Mouse (Mus musculus) forebrain, embryonic 15.5 days (tissue): ENCODE measurements around the gene Adam15. TPM values are rescaled to one million over a fixed set of nuclear protein-coding genes. Genes with fewer than 3 reads are reported as not detected.
A peak's percentile ranks its signal among the peaks of the same experiment; 100 is the strongest.

ENCODE experiments used
- ATAC-seq: fragments of 200-750 bp; cut with Nextera tagmentation; replicated peaks from 2 replicates; pipeline ENCODE4 v1.8.0; 2017; ENCODE audit warnings: mild to moderate bottlenecking, moderate TSS enrichment, moderate library complexity
- H3K27ac ChIP-seq: fragments of 300-500 bp; sonication (generic); replicated peaks from 2 replicates; pipeline ENCODE4 v1.5.1; 2015; ENCODE audit warnings: mild to moderate bottlenecking, inconsistent platforms
- H3K27me3 ChIP-seq: fragments of 300-500 bp; sonication (generic); 2 replicates; pipeline ENCODE4 v1.6.1; 2015; ENCODE audit warnings: inconsistent platforms
- H3K36me3 ChIP-seq: fragments of 300-500 bp; sonication (generic); 2 replicates; pipeline ENCODE4 v1.6.1; 2015; ENCODE audit warnings: mild to moderate bottlenecking, inconsistent platforms
- H3K4me1 ChIP-seq: fragments of 300-500 bp; sonication (generic); 2 replicates; pipeline ENCODE4 v1.6.1; 2015; ENCODE audit warnings: inconsistent platforms
- H3K4me2 ChIP-seq: fragments of 300-500 bp; sonication (generic); replicated peaks from 2 replicates; pipeline ENCODE4 v1.6.1; 2015; ENCODE audit warnings: mild to moderate bottlenecking, inconsistent platforms
- H3K4me3 ChIP-seq: fragments of 300-500 bp; sonication (generic); 2 replicates; pipeline ENCODE4 v1.5.1; 2015; ENCODE audit warnings: mild to moderate bottlenecking, inconsistent platforms
- H3K9ac ChIP-seq: fragments of 300-500 bp; sonication (generic); replicated peaks from 2 replicates; pipeline ENCODE4 v1.6.1; 2015; ENCODE audit warnings: mild to moderate bottlenecking, inconsistent platforms
- H3K9me3 ChIP-seq: fragments of 300-500 bp; sonication (generic); 2 replicates; pipeline ENCODE4 v1.6.1; 2016; ENCODE audit warnings: inconsistent platforms
- WGBS: fragments of 180-500 bp; shearing (Covaris S2); methylation state at CpG from one replicate; pipeline ENCODE4 v1.1.7; 2015; ENCODE audit warnings: mixed read lengths; 5-methylcytosine and 5-hydroxymethylcytosine counted together
- polyA plus RNA-seq: library from polyadenylated mRNA; unstranded; fragments of >200 nt; fragmentation: Nextera tagmentation; extraction: Ambion mirVana; gene quantifications from 2 replicates; pipeline ENCODE4 v1.2.1, GENCODE M21; 2015

Gene Adam15
- polyA plus RNA-seq, 1 experiment from 2014 or later = 32.9 TPM

DNA sequence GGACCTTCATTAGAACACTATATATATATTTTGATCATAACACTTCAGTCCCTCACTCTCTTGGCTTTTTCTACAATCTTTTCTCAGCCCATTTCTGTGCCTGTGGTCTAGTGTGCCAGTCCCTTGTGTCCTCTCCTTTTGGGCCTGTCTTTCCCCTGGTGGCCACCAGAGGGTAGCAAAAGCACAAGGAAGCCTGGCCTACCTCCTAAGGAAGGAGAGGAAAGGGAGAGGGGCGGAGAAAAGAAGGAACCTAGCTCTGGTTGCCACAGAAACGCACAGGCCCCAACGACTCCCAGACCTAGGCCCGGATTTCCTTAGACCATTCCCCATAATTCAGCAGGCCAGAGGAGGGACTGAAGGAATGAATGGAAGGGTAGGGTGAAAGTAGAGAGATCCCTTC is 33.0 kb downstream of the Adam15 start:
- 3% methylated on average over 4 of the region's 4 CpGs for WGBS
- peak; percentile 44 for ATAC-seq
- 0 out of 2 replicates have a peak overlapping the region, but pooled peaks have one; percentile 8 for H3K4me3 ChIP-seq
- H3K4me1 ChIP-seq = peaks cover 66% of the 10 kb centered on the region
- 0 out of 2 replicates have a peak, but pooled peaks cover 4% of the 10 kb centered on the region for H3K36me3 ChIP-seq
- peak overlapping the region; percentile 46 for H3K4me2 ChIP-seq
- peaks cover 32% of the 10 kb centered on the region for H3K27me3 ChIP-seq
- no peak overlapping the region for H3K27ac ChIP-seq
- no peak overlapping the region for H3K9ac ChIP-seq
- no peaks in the 10 kb centered on the region for H3K9me3 ChIP-seq

DNA sequence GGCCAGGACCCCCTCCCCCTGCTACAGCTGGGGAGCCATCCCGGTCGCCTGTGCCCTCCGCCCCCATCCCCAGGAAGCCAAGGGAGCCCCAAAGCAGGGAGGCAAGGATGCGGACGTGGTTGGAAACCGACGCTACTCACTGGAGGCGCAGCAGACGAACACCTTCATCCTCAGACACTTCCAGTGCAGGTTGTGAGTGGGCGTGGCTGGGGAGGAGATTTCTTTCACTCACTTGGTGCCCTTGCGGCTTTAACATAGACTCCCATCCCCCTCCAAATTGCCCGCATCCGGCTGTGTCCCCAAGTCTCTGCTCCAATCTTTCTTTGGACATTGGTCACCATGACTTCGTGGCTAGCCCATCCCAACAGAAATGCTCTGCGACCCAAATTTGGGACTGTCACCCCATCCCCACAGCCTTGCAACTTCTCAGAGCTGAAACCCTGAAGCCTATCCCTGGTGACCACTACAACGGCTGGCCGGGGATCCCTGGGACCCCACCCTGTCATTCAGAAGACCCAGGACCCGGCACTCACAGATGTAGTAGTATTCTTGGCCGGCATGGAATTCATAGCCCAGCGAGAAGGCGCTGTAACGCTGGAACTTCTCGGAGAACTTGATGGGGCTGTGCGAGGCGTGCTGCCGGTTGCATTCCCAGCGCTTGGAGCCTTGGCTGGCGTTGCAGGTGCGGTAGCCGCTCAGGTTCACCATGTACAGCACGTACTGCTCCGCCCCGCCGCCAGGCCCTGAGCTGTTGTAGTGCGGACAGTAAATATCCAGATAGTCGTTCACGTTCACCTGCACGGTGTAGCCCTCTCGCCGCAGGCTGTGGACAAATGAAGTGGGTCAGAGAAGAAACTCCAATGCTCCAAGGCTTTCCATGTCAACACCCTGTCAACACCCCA is 33.6 kb downstream of the Adam15 start:
- H3K36me3 ChIP-seq = 0 out of 2 replicates have a peak, but pooled peaks cover 4% of the 10 kb centered on the region
- peaks cover 32% of the 10 kb centered on the region for H3K27me3 ChIP-seq
- WGBS = 4% methylated on average over 39 of the region's 40 CpGs
- H3K9ac ChIP-seq = 0 out of 2 replicates have a peak overlapping the region, but pooled peaks have one; percentile 7
- peak overlapping the region; percentile 26 for H3K4me3 ChIP-seq
- peak; percentile 3; the same call in 1 of the 2 replicates for ATAC-seq
- H3K27ac ChIP-seq = no peak overlapping the region
- peak overlapping the region; percentile 46 for H3K4me2 ChIP-seq
- H3K9me3 ChIP-seq = no peaks in the 10 kb centered on the region
- H3K4me1 ChIP-seq = peaks cover 59% of the 10 kb centered on the region

DNA sequence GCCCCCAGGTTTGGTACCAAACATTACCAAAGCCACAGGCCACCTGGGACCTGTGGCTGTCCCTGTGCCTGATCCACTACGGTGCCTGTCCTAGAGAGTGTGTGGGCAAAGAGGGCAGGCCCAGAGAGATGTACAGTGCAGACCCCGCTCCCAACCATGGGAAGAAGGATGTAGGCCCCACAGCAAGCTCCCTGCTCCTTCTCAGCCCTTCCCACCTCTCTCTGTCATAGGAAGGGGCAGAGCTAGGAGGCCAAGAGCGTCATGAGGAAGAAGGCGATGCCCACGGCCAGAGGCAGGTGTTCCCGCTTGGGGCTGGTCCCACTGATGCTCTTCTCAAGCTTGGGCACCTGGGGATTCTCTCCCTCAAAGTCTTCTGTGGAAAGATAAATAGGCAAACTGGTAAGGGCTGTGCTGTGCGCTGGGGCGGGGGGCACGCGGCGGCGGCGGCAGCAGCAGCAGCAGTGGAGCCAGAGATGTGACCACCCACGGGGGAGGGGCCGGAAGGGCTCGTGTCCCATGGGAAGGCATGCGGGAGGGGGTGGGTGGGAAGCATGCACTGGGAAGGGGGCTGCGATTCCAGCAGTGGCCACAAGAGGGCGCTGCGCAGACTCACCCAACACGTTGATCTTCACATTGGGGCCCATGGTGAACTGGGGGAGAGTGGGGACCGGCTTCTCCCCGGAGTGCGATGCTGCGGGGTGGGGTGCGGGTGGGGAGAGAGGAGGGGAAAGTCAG is 34.4 kb downstream of the Adam15 start:
- Histone ChIP-seq H3K36me3 (0 out of 2 replicates have a peak, but pooled peaks cover 4% of the 10 kb centered on the region), H3K27ac (no peak overlapping the region), H3K27me3 (peaks cover 24% of the 10 kb centered on the region), H3K4me3 (peak overlapping the region; percentile 26), H3K9me3 (no peaks in the 10 kb centered on the region), H3K9ac (peak overlapping the region; percentile 17; the same call in 1 of the 2 replicates), H3K4me1 (peaks cover 51% of the 10 kb centered on the region), H3K4me2 (peak overlapping the region; percentile 46)
- 0 out of 2 replicates have a peak, but pooled peaks have one; percentile 4 for ATAC-seq
- WGBS = 5% methylated on average over 25 of the region's 26 CpGs

DNA sequence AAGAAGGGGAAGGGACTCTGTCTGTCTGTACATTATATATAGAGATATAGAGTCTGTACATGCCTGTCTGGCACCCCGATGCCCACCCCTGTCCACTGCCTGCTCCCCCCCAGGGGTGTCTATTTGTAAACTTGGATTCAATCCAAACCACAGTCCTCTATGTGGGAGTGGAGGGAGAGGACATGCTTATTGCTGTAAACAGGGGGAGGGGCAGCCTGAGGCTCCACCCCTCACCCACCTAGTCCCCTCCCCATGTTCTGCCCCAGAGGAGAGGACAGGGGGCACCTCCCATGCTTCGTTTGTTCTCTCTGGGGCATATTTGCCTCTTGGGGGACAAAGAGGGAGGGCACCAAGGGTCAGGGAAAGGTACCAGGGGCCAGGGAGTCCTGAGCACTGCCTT is 35.0 kb downstream of the Adam15 start:
- Histone ChIP-seq H3K4me2 (0 out of 2 replicates have a peak overlapping the region, but pooled peaks have one; percentile 46), H3K4me3 (no peak overlapping the region), H3K9me3 (no peaks in the 10 kb centered on the region), H3K36me3 (0 out of 2 replicates have a peak, but pooled peaks cover 4% of the 10 kb centered on the region), H3K9ac (peak overlapping the region; percentile 17; the same call in 1 of the 2 replicates), H3K4me1 (peaks cover 45% of the 10 kb centered on the region), H3K27me3 (peaks cover 24% of the 10 kb centered on the region), H3K27ac (no peak overlapping the region)
- no peak for ATAC-seq
- WGBS = 29% methylated on average over 2 of the region's 2 CpGs

DNA sequence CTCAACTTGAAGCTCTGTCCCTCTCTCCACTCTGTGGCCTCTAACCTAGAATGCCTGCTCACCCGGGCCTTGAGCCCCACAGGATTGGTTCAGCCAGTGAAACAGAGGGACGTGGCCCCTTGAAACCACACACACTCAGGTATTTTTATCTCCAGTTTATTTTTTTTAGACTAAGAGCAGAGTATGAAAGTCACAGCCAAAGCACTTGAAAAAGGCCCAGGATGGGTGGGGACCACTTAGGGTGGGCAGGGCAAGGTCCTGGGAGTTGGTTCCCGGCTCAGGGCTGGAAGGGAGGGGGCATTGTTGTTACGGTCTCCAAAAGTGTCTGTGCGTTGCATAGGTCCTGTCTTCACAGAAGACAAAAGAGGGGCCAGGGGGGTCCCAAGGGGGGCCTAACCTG is 35.5 kb downstream of the Adam15 start:
- 74% methylated on average over 5 of the region's 5 CpGs for WGBS
- H3K9me3 ChIP-seq = no peaks in the 10 kb centered on the region
- H3K4me1 ChIP-seq = peaks cover 41% of the 10 kb centered on the region
- peaks cover 20% of the 10 kb centered on the region for H3K27me3 ChIP-seq
- no peak overlapping the region for H3K9ac ChIP-seq
- H3K27ac ChIP-seq = no peak overlapping the region
- H3K36me3 ChIP-seq = 0 out of 2 replicates have a peak, but pooled peaks cover 4% of the 10 kb centered on the region
- no peak overlapping the region for H3K4me2 ChIP-seq
- ATAC-seq = no peak
- H3K4me3 ChIP-seq = no peak overlapping the region

DNA sequence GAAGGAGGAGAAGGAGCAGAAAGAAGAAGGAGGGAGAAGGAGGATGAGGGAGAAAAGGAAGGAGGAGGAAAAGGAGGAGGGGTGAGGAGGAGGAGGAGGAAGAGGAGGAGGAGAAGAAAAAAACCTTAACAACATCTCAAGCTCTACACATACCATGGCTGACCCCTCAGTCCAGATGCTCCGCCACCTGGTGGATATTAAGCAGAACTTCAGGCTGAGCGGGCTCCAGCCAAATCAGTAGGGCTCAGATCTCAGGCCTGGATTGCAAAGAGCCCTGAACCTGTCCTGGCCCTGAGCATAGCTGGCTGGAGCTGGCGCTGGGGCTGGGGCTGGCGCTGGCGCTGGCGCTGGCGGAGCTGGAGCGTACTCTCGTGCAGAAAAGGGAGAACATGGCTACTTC is 41.7 kb downstream of the Adam15 start:
- Histone ChIP-seq H3K36me3 (no peaks in the 10 kb centered on the region), H3K9me3 (no peaks in the 10 kb centered on the region), H3K9ac (no peak overlapping the region), H3K4me2 (no peak overlapping the region), H3K4me1 (no peaks in the 10 kb centered on the region), H3K27ac (no peak overlapping the region), H3K4me3 (no peak overlapping the region), H3K27me3 (no peaks in the 10 kb centered on the region)
- peak; percentile 78 for ATAC-seq
- WGBS = 0% methylated on average over 9 of the region's 9 CpGs

DNA sequence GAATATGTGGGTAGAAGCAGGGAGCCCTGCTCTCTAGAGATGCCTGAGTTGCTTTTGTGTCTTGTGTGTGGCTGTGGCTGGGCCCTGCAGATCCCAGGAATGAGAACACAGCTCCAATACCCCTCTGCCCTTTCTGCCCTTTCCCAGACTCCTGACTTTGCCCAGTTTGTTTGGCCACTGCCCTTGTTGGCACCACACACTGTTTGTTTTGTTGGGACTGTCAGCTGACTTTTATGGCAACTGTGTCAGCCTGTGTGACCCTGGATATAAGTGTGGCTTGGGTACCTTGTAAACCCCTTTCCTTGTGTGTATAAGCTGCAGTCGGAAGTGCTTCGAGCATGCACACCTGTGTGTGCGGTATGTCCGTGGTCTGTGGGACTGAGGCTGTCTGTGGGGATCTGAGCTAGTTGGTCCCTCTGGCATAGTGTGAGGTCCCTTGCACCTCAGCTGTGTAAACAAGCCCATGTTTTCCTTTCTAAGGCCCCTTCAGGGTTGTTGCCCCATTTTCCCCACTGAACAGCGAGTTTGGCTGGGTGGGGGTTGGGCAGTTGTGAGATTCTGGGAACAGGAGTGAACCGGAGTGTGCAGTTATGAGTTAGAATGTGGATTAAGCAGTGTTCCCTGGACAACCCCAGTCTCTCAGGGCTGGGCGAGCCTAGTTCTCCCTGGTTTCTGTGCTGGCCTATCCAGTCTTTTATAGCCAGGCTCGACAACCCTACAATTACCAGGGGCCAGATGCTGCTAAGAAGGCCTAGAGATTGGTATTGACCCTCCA is 44.1 kb downstream of the Adam15 start:
- no peak for ATAC-seq

DNA sequence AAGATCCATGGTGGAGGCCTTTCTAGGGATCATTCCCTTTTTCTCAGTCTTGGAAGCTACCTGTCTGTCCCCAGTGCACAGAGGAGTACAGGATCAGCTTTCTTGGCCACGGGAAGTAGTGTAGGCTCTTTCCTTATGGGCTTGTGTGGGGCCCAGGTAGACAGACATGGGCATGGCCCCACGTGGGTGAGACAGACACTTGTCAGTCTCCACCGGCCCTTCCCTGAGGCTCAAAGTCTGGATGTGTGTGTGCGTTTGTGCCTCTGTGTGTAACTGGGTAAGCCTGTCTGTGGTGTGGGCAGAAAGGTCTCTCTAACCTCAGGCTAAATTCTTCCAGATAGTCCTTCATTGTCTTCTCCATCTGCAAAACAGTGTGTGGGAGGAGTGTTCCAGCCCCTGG is 44.7 kb downstream of the Adam15 start:
- Histone ChIP-seq H3K36me3 (no peaks in the 10 kb centered on the region), H3K9me3 (no peaks in the 10 kb centered on the region), H3K4me3 (no peak overlapping the region), H3K27me3 (0 out of 2 replicates have a peak, but pooled peaks cover 4% of the 10 kb centered on the region), H3K9ac (no peak overlapping the region), H3K4me2 (no peak overlapping the region), H3K4me1 (no peaks in the 10 kb centered on the region), H3K27ac (no peak overlapping the region)
- no peak for ATAC-seq
- WGBS = 76% methylated on average over 4 of the region's 4 CpGs

More for the DNA sequence above, 44.1 kb downstream of the Adam15 start:
- no peak overlapping the region for H3K27ac ChIP-seq
- no peaks in the 10 kb centered on the region for H3K27me3 ChIP-seq
- no peaks in the 10 kb centered on the region for H3K4me1 ChIP-seq
- H3K36me3 ChIP-seq = no peaks in the 10 kb centered on the region
- 82% methylated on average over 8 of the region's 8 CpGs for WGBS
- H3K9ac ChIP-seq = no peak overlapping the region
- H3K4me2 ChIP-seq = no peak overlapping the region
- H3K9me3 ChIP-seq = no peaks in the 10 kb centered on the region
- H3K4me3 ChIP-seq = no peak overlapping the region

DNA sequence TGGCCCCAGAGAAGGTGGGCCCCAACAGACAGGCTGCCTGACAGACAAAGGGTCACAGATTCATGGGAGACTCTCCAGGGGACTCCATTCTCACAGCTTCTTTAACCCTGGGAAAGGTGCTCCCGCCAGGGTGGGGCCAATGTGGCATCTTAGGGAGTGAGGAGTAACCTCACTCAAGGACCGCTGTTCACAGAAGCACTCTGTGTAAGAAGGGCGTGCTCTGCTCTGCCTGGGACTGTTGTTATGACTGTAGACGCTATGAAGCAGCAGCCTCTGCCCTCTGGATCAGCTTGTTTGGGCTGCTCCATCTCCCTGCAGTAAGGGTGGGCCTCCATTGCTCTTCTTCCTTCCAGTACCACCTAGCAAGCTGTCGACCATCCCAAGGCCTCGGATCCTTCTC is 45.4 kb downstream of the Adam15 start:
- 63% methylated on average over 6 of the region's 6 CpGs for WGBS

DNA sequence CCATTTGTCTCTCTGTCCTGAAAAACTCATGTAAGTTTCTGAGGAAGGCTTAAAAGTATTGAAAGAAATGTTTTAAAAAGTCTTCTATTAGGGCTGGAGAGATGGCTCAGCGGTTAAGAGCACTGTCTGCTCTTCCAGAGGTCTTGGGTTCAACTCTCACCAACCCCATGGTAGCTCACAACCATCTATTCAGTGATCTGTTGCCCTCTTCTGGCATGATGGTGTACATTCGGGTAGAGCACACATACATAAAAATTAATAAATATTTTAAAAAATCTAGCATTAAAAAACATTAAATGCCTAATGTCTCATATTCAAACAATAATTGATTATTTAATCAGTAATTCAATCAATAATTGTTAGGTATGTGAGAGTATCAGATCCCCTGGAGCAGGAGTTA is 49.3 kb downstream of the Adam15 start:
- Histone ChIP-seq H3K4me2 (no peak overlapping the region), H3K27me3 (0 out of 2 replicates have a peak, but pooled peaks cover 4% of the 10 kb centered on the region), H3K4me3 (no peak overlapping the region), H3K4me1 (peaks cover 7% of the 10 kb centered on the region), H3K36me3 (no peaks in the 10 kb centered on the region), H3K9ac (no peak overlapping the region), H3K27ac (no peak overlapping the region), H3K9me3 (no peaks in the 10 kb centered on the region)
- WGBS = 71% methylated on average over 2 of the region's 2 CpGs
- ATAC-seq = no peak

More for the DNA sequence above, 45.4 kb downstream of the Adam15 start:
- Histone ChIP-seq H3K36me3 (no peaks in the 10 kb centered on the region), H3K4me1 (peaks cover 3% of the 10 kb centered on the region), H3K4me3 (no peak overlapping the region), H3K9ac (no peak overlapping the region), H3K27ac (no peak overlapping the region), H3K27me3 (0 out of 2 replicates have a peak, but pooled peaks cover 4% of the 10 kb centered on the region), H3K4me2 (no peak overlapping the region), H3K9me3 (no peaks in the 10 kb centered on the region)
- no peak for ATAC-seq

DNA sequence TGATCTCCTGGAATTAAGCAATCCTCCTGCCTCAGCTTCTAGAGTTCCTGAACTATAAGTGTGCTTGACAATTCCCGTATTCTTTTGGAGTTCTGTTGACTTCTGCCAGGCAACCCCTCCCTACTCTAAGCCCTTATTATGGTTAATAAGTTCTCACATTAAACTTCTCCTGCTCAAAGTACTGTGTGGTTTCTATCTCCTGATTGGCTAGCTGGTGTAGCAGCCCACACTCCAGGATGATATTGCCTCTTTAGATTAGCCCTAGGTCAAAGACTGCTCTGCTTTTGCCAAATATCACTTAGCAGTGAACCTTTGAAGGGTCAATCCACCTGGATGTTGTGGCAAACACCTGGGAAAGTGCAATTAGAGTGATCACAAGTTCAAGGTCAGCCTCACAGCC is 49.7 kb downstream of the Adam15 start:
- H3K27me3 ChIP-seq = 0 out of 2 replicates have a peak, but pooled peaks cover 4% of the 10 kb centered on the region
- H3K9ac ChIP-seq = no peak overlapping the region
- H3K4me3 ChIP-seq = no peak overlapping the region
- ATAC-seq = no peak
- H3K36me3 ChIP-seq = no peaks in the 10 kb centered on the region
- peaks cover 7% of the 10 kb centered on the region for H3K4me1 ChIP-seq
- H3K9me3 ChIP-seq = no peaks in the 10 kb centered on the region
- 51% methylated on average over 1 of the region's 1 CpGs for WGBS
- H3K4me2 ChIP-seq = no peak overlapping the region
- H3K27ac ChIP-seq = no peak overlapping the region
